Mouse (Mus musculus): ENCODE results near the gene Anp32a. TPM values are rescaled to one million over a fixed set of nuclear protein-coding genes. Genes with fewer than 3 reads are reported as not detected.

Anp32a gene
- total RNA-seq, 2 experiments from 2014 or later, result 136 to 137 TPM

GRCm38 (mm10) chr9:62366478-62367458 is 25.7 kb downstream of the Anp32a start:
- no peak for ATAC-seq (replicated peaks; ENCODE audit: low FRiP score, poor library complexity, severe bottlenecking)

- ATAC-seq (replicated peaks; ENCODE audit: low FRiP score, poor library complexity, severe bottlenecking), result no peak
Measured at GRCm38 (mm10) chr9:62367510-62368071, 26.5 kb downstream of the Anp32a start.

- ATAC-seq (replicated peaks; ENCODE audit: low FRiP score, poor library complexity, severe bottlenecking), result no peak
Measured at GRCm38 (mm10) chr9:62368256-62368905, 27.3 kb downstream of the Anp32a start.

GRCm38 (mm10) chr9:62369172-62369571 is 28.1 kb downstream of the Anp32a start:
- no peak for ATAC-seq (replicated peaks; ENCODE audit: low FRiP score, poor library complexity, severe bottlenecking)

- no peak for ATAC-seq (replicated peaks; ENCODE audit: low FRiP score, poor library complexity, severe bottlenecking)
Measured at GRCm38 (mm10) chr9:62370186-62370585, 29.1 kb downstream of the Anp32a start.

- ATAC-seq (replicated peaks; ENCODE audit: low FRiP score, poor library complexity, severe bottlenecking), result no peak
Measured at GRCm38 (mm10) chr9:62370648-62371280, 29.7 kb downstream of the Anp32a start.

GRCm38 (mm10) chr9:62371745-62372555 is 30.9 kb downstream of the Anp32a start:
- no peak for ATAC-seq (replicated peaks; ENCODE audit: low FRiP score, poor library complexity, severe bottlenecking)

- no peak for ATAC-seq (replicated peaks; ENCODE audit: low FRiP score, poor library complexity, severe bottlenecking)
Measured at GRCm38 (mm10) chr9:62372556-62373221, 31.6 kb downstream of the Anp32a start.

- ATAC-seq (replicated peaks; ENCODE audit: low FRiP score, poor library complexity, severe bottlenecking), result peak; percentile 54
Measured at GRCm38 (mm10) chr9:62373222-62374123, 32.4 kb downstream of the Anp32a start.

GRCm38 (mm10) chr9:62374276-62374675 is 33.2 kb downstream of the Anp32a start:
- ATAC-seq (replicated peaks; ENCODE audit: low FRiP score, poor library complexity, severe bottlenecking), result no peak

GRCm38 (mm10) chr9:62377897-62378296 is 36.8 kb downstream of the Anp32a start:
- no peak for ATAC-seq (replicated peaks; ENCODE audit: low FRiP score, poor library complexity, severe bottlenecking)

GRCm38 (mm10) chr9:62380351-62380750 is 39.3 kb downstream of the Anp32a start:
- no peak for ATAC-seq (replicated peaks; ENCODE audit: low FRiP score, poor library complexity, severe bottlenecking)

GRCm38 (mm10) chr9:62381402-62381913 is 40.4 kb downstream of the Anp32a start:
- ATAC-seq (replicated peaks; ENCODE audit: low FRiP score, poor library complexity, severe bottlenecking), result no peak

GRCm38 (mm10) chr9:62382519-62383084 is 41.5 kb downstream of the Anp32a start:
- ATAC-seq (replicated peaks; ENCODE audit: low FRiP score, poor library complexity, severe bottlenecking), result no peak

GRCm38 (mm10) chr9:62385062-62385461 is 44.0 kb downstream of the Anp32a start:
- no peak for ATAC-seq (replicated peaks; ENCODE audit: low FRiP score, poor library complexity, severe bottlenecking)

- ATAC-seq (replicated peaks; ENCODE audit: low FRiP score, poor library complexity, severe bottlenecking), result no peak
Measured at GRCm38 (mm10) chr9:62385727-62386518, 44.8 kb downstream of the Anp32a start.
